Comparison of ENCODE assay signal across 8 mouse cellular contexts in the genomic region with DNA sequence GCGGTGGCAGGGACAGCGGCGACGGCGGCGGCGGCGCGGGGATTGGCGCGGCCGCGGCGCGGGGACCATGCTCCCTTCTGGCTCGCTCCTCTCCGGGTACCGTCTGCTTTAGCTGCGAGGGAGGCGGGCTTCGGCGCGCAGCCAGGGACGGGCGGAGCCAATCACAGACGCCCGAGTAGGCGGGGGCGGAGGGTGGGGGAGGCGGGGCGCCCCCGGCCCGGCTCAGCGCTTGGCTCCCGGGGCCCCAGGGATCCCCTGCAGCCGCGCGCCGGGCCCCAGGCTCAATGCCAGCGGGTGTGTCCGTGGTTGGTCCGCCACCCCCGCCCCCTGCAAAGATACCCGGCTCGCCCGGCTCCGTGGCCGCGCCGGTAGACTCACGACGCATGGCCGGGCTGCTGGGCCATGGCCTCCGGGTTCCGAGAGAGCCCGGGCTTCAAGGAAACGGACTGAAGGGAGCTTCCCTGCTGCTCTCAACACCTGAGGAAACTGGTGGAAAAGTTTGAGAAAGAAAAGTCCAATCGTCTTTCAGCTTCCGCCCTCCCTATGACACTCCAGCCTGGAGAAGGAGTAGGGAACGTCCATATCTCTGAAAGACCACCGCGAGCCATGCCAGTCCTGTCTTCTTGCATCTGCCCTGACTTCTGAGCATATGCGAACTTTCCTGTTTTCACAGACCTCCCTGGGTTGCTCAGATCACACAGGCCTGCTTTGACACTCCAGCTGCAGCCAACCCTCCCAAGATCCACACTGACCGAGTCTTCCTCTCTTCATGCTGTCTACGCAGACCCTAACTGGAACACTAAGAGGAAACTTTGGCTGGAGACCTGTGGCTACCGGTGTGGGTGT. TPM values are rescaled to one million over a fixed set of nuclear protein-coding genes. Genes with fewer than 3 reads are reported as not detected.
A peak's percentile ranks its signal among the peaks of the same experiment; 100 is the strongest.
DNase-seq lines count a peak whose midpoint lies in the region; ATAC-seq and TF ChIP-seq lines count a peak whose summit lies in the region.

TSS of gene Klhl29 (minus strand) at position 67 of the 846 bp plus-strand sequence.

- DNase-seq in Muller cell, postnatal 12 days (ENCODE audit: inconsistent ontology term) = peak; percentile 92
- DNase-seq in cerebellum, adult 18-20 months = peak; percentile 91 to 95
- DNase-seq in heart, postnatal 0 days (ENCODE audit: low spot score) = peak; percentile 24
- peak; percentile 87 to 91 for DNase-seq in kidney, postnatal 36 days
- DNase-seq in liver, embryonic 14.5 days (ENCODE audit: low read depth in 3 of 3, low spot score in 3 of 3) = peak in 2 of 3 experiments; percentile 4
- DNase-seq in ovary, adult 18-20 months (ENCODE audit: low spot score) = peak; percentile 80
- peak; percentile 79 to 83 for DNase-seq in urinary bladder, postnatal 4 days (ENCODE audit: low spot score in 2 of 2)

- H3K36me3 ChIP-seq in forebrain, embryonic 16.5 days (ENCODE audit: control insufficient read depth, insufficient read depth) = no peaks in the 10 kb centered on the region
- H3K36me3 ChIP-seq in heart, postnatal 0 days (replicated peaks; ENCODE audit: control insufficient read depth, insufficient read depth, low read length) = no peaks in the 10 kb centered on the region
- no peaks in the 10 kb centered on the region for H3K36me3 ChIP-seq in liver, embryonic 14.5 days (replicated peaks; ENCODE audit: control insufficient read depth, insufficient read depth, low read depth)

- no peaks in the 10 kb centered on the region for H3K27me3 ChIP-seq in forebrain, embryonic 16.5 days (replicated peaks; ENCODE audit: control insufficient read depth, insufficient read depth, low read length)
- peaks cover 74% of the 10 kb centered on the region for H3K27me3 ChIP-seq in heart, postnatal 0 days (ENCODE audit: control insufficient read depth, insufficient read depth, low read length)
- peaks cover 44% of the 10 kb centered on the region for H3K27me3 ChIP-seq in liver, embryonic 14.5 days (ENCODE audit: control insufficient read depth, insufficient read depth, low read length)

- peaks cover 23% of the 10 kb centered on the region for H3K4me1 ChIP-seq in forebrain, embryonic 16.5 days (replicated peaks; ENCODE audit: control insufficient read depth, insufficient read depth, low read length)
- H3K4me1 ChIP-seq in heart, postnatal 0 days (ENCODE audit: control insufficient read depth, insufficient read depth) = peaks cover 20% of the 10 kb centered on the region
- no peaks in the 10 kb centered on the region for H3K4me1 ChIP-seq in liver, embryonic 14.5 days (replicated peaks; ENCODE audit: control insufficient read depth in 2 of 2, insufficient read depth in 2 of 2, low read length in 1 of 2)

- ATAC-seq in forebrain, embryonic 16.5 days = peak; percentile 93
- ATAC-seq in heart, postnatal 0 days (ENCODE audit: insufficient read depth, low read depth) = peak; percentile 87
- ATAC-seq in liver, embryonic 14.5 days (ENCODE audit: insufficient read depth) = peak; percentile 66; the same call in 1 of the 2 replicates

- H3K9ac ChIP-seq in forebrain, embryonic 16.5 days (replicated peaks; ENCODE audit: low read depth, low read length) = peak within 1 kb of the TSS; percentile 98
- H3K9ac ChIP-seq in heart, postnatal 0 days (replicated peaks; ENCODE audit: low read depth, low read length) = peak within 1 kb of the TSS; percentile 40; the same call in 1 of the 2 replicates
- no peak within 1 kb of the TSS for H3K9ac ChIP-seq in liver, embryonic 14.5 days (replicated peaks)

- WGBS in forebrain, embryonic 16.5 days = under 1% methylated on average over 60 of the region's 66 CpGs
- 2% methylated on average over 61 of the region's 66 CpGs for WGBS in heart, postnatal 0 days
- WGBS in liver, embryonic 14.5 days (ENCODE audit: insufficient replicate concordance) = 3% methylated on average over 46 of the region's 66 CpGs

- H3K27ac ChIP-seq in forebrain, embryonic 16.5 days (ENCODE audit: low read length) = peak within 1 kb of the TSS; percentile 94
- no peak within 1 kb of the TSS for H3K27ac ChIP-seq in heart, postnatal 0 days (ENCODE audit: low read depth)
- H3K27ac ChIP-seq in liver, embryonic 14.5 days = no peak within 1 kb of the TSS

- no peak for TF ChIP-seq EP300 in heart, postnatal 0 days (IDR thresholded peaks at IDR 0.05; ENCODE audit: low read depth)
- no peak for TF ChIP-seq EP300 in liver, embryonic 14.5 days (IDR thresholded peaks at IDR 0.05; ENCODE audit: low read depth)

- H3K4me3 ChIP-seq in forebrain, embryonic 16.5 days (replicated peaks; ENCODE audit: low read length) = peak within 1 kb of the TSS; percentile 92
- peak within 1 kb of the TSS; percentile 56 for H3K4me3 ChIP-seq in heart, postnatal 0 days (ENCODE audit: low read depth, low read length)
- H3K4me3 ChIP-seq in liver, embryonic 14.5 days (ENCODE audit: insufficient read depth in 1 of 2, low read depth in 2 of 2, low read length in 2 of 2) = peak within 1 kb of the TSS; percentile 20 to 46

- no peak for TF ChIP-seq CTCF in heart, postnatal 0 days (IDR thresholded peaks at IDR 0.05; ENCODE audit: low read depth)
- TF ChIP-seq CTCF in liver, embryonic 14.5 days (IDR thresholded peaks at IDR 0.05; ENCODE audit: low read depth) = no peak

- H3K4me2 ChIP-seq in forebrain, embryonic 16.5 days (ENCODE audit: low read length) = peak within 1 kb of the TSS; percentile 91
- H3K4me2 ChIP-seq in heart, postnatal 0 days (ENCODE audit: low read depth, low read length) = peak within 1 kb of the TSS; percentile 94
- peak within 1 kb of the TSS; percentile 59 for H3K4me2 ChIP-seq in liver, embryonic 14.5 days (ENCODE audit: low read depth)

- no peaks in the 10 kb centered on the region for H3K9me3 ChIP-seq in forebrain, embryonic 16.5 days (ENCODE audit: control insufficient read depth, low read length)
- H3K9me3 ChIP-seq in heart, postnatal 0 days (replicated peaks; ENCODE audit: control insufficient read depth, low read length) = no peaks in the 10 kb centered on the region
- no peaks in the 10 kb centered on the region for H3K9me3 ChIP-seq in liver, embryonic 14.5 days (ENCODE audit: control insufficient read depth, low read length)

RNA-seq across cellular contexts. Expression of gene Klhl29, which starts in this region (rescaled TPM):
- polyA plus RNA-seq in forebrain, embryonic 16.5 days (2015; fragmentation: Nextera tagmentation; extraction: Ambion mirVana) = 5.3 and 7.3 TPM in 2 replicates
- 0.11 and 2.1 TPM in 2 replicates for total RNA-seq in heart, postnatal 0 days (2014; rRNA removed; ENCODE audit: low replicate concordance)
- polyA plus RNA-seq in heart, postnatal 0 days (2015; fragmentation: Nextera tagmentation; extraction: Ambion mirVana) = 0.04 and 0.05 TPM in 2 replicates
- polyA plus RNA-seq in liver, embryonic 14.5 days (2012; rRNA removed) = 0.11 and 0.17 TPM in 2 replicates
- 0.05 and 0.06 TPM in 2 replicates for polyA plus RNA-seq in liver, embryonic 14.5 days (2014; fragmentation: Nextera tagmentation; extraction: Ambion mirVana)

Comparison
In these comparisons a context has a peak if more than half of its experiments do, and no peak if none do; other contexts are left out.
1. Peak in DNase-seq, ATAC-seq, H3K4me3 ChIP-seq and H3K4me2 ChIP-seq in liver, embryonic 14.5 days; RNA of the gene not detected or under 1 TPM.
2. DNase-seq: peak in every context shown above with its lines; median percentile 93 in cerebellum, adult 18-20 months; 92 in Muller cell, postnatal 12 days; 89 in kidney, postnatal 36 days; 81 in urinary bladder, postnatal 4 days; 80 in ovary, adult 18-20 months; 24 in heart, postnatal 0 days; 4 in liver, embryonic 14.5 days.
3. H3K4me3 ChIP-seq: peak in every context shown above with its lines; median percentile 92 in forebrain, embryonic 16.5 days; 56 in heart, postnatal 0 days; 33 in liver, embryonic 14.5 days.